Mouse (Mus musculus) midbrain, postnatal 0 days (tissue): ENCODE data around the gene Tubgcp2. TPM values are rescaled to one million over a fixed set of nuclear protein-coding genes. Genes with fewer than 3 reads are reported as not detected.

Experiments used
- ATAC-seq: fragments of 200-750 bp; cut with Nextera tagmentation; 2 replicates; pipeline ENCODE4 v1.8.0; 2017; ENCODE audit warnings: moderate number of reproducible peaks, mild to moderate bottlenecking, moderate TSS enrichment, moderate library complexity; ENCODE audit not compliant: low FRiP score
- DNase-seq: peaks from one replicate; pipeline ENCODE4 v3.0.0-alpha.2; 2015; ENCODE audit warnings: low spot score
- H3K27ac ChIP-seq: fragments of 300-500 bp; sonication (generic); 2 replicates; pipeline ENCODE4 v1.5.1; 2014; ENCODE audit warnings: low read depth, mild to moderate bottlenecking, low read length, mixed read lengths
- H3K27me3 ChIP-seq: fragments of 300-500 bp; sonication (generic); 2 replicates; pipeline ENCODE4 v1.6.1; 2014; ENCODE audit warnings: low read length, control low read depth, mixed read lengths; ENCODE audit not compliant: insufficient read depth
- H3K36me3 ChIP-seq: fragments of 300-500 bp; sonication (generic); 2 replicates; pipeline ENCODE4 v1.6.1; 2014; ENCODE audit warnings: low read length, control low read depth, mixed read lengths; ENCODE audit not compliant: insufficient read depth
- H3K4me1 ChIP-seq: fragments of 300-500 bp; sonication (generic); 2 replicates; pipeline ENCODE4 v1.6.1; 2014; ENCODE audit warnings: mild to moderate bottlenecking, control low read depth, antibody characterized with exemption, low read length, mixed read lengths; ENCODE audit not compliant: insufficient read depth
- H3K4me2 ChIP-seq: fragments of 300-500 bp; sonication (generic); 2 replicates; pipeline ENCODE4 v1.6.1; 2014; ENCODE audit warnings: low read depth, mild to moderate bottlenecking, low read length, mixed read lengths; ENCODE audit not compliant: poor library complexity, severe bottlenecking
- H3K4me3 ChIP-seq: fragments of 300-500 bp; sonication (generic); 2 replicates; pipeline ENCODE4 v1.5.1; 2014; ENCODE audit warnings: low read depth, mild to moderate bottlenecking, low read length, moderate library complexity
- H3K9ac ChIP-seq: fragments of 300-500 bp; sonication (generic); replicated peaks from 2 replicates; pipeline ENCODE4 v1.6.1; 2014; ENCODE audit warnings: mild to moderate bottlenecking, low read length, moderate library complexity, mixed read lengths; ENCODE audit not compliant: poor library complexity, severe bottlenecking
- H3K9me3 ChIP-seq: fragments of 300-500 bp; sonication (generic); 2 replicates; pipeline ENCODE4 v1.6.1; 2016; ENCODE audit warnings: low read length, control low read depth
- CTCF ChIP-seq: IDR thresholded peaks from 2 replicates; pipeline ENCODE4 v1.5.1; 2016; ENCODE audit warnings: antibody characterized with exemption, mild to moderate bottlenecking
- WGBS: fragments of 180-500 bp; shearing (Covaris S2); extraction: QIAGEN DNeasy Blood & Tissue Kit; methylation state at CpG from one replicate; pipeline ENCODE4 v1.1.7; 2014; 5-methylcytosine and 5-hydroxymethylcytosine counted together
- polyA plus RNA-seq: library from polyadenylated mRNA; unstranded; fragments of >200 nt; fragmentation: Nextera tagmentation; extraction: Ambion mirVana; gene quantifications from 2 replicates; pipeline ENCODE4 v1.2.1, GENCODE M21; 2015
- total RNA-seq: library from RNA; depleted of rRNA; stranded (reverse); fragments of >200 nt; gene quantifications from 2 replicates; pipeline ENCODE4 v1.2.3, GENCODE M21; 2014

Tubgcp2 gene
- total and polyA plus RNA-seq, 2 experiments from 2014 or later: 61.6 to 66.9 TPM

DNA sequence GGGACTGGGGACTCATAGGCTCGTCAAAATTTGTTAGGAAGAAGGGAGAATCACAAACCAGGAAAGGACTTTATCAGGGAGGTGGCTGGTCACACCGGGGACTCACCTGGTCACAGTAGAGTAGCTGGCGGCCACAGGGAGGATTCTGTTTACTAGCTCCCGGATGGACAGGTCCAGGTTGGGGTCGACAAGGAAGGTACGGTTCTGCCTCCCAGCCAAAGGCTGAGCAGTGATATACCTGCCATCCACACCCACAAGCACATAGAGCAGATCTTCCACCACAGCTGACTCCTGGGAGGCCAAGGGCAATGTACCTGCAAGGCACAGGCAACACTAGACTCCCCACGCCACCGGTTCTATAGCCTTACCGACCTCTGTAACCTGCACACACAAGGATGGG, 28.7 kb downstream of the Tubgcp2 start:
- H3K27me3 ChIP-seq: no peaks in the 10 kb centered on the region
- no peak overlapping the region for H3K9ac ChIP-seq
- ATAC-seq (no peak), DNase-seq (no peak)
- no peak for TF ChIP-seq CTCF
- H3K9me3 ChIP-seq: no peaks in the 10 kb centered on the region
- no peak overlapping the region for H3K27ac ChIP-seq
- H3K4me1 ChIP-seq: no peaks in the 10 kb centered on the region
- WGBS: 99% methylated on average over 9 of the region's 9 CpGs
- H3K4me2 ChIP-seq: no peak overlapping the region
- H3K4me3 ChIP-seq: no peak overlapping the region
- peaks cover 44% of the 10 kb centered on the region for H3K36me3 ChIP-seq

DNA sequence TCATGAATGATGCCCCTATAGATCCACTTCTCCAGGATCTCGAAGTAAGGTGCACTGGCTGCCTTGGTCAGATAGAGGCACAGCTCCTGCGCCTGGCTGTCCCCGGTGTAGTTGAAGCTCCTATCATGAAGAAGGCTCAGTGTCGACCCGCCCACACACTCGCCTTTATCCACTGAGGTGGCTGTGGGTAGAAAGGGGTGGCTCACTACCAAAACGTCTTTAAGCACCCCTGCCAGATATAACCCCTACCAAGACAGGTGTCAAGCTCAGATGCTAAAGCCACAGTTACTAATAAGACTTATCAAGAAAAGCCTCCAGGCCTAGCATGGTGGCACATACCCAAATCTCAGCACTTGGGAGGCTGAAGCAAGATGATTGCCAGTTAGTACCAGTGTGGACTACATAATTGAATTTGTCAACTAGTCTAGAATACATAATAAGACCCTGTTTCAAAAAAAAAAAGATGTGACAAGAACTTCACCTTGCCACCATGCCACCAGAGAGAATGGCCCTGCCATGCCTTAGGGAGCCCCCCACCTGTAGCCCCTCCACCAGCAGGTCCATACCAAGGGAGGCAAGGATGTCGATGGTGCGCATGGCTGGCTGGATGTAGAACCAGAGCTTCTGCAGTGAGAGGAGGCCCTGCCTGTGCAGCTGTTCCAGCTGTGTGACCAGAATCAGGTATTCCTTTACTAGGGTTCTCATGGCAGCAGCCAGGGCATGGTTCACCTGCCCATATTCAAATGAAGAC, 29.4 kb downstream of the Tubgcp2 start:
- DNase-seq (no peak), ATAC-seq (no peak)
- Histone ChIP-seq H3K9me3 (no peaks in the 10 kb centered on the region), H3K4me1 (no peaks in the 10 kb centered on the region), H3K4me2 (no peak overlapping the region), H3K27me3 (no peaks in the 10 kb centered on the region), H3K27ac (no peak overlapping the region), H3K9ac (no peak overlapping the region), H3K4me3 (no peak overlapping the region), H3K36me3 (peaks cover 44% of the 10 kb centered on the region)
- WGBS: 96% methylated on average over 9 of the region's 9 CpGs
- TF ChIP-seq CTCF: no peak

DNA sequence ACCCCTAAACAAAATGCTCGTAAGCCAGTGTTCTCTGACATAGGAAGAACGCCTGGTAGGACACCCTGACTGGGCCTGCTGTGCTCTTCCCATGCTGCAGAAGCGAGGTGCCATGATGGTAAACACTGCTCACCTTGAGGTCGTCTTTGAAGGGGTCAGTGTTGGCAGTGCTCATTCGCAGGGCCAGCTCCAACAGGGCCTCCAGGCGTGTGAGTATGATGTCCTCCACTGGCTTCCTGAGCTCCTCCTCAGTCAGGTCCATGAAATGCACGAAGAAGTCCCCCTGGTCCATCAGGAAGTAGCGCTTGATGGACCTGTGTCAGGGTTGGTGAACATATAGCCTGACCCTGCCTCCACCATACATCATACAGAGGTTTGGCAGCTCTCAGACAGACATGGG, 31.8 kb downstream of the Tubgcp2 start:
- no peak for TF ChIP-seq CTCF
- ATAC-seq (no peak), DNase-seq (no peak)
- Histone ChIP-seq H3K9ac (no peak overlapping the region), H3K27ac (no peak overlapping the region), H3K4me3 (no peak overlapping the region), H3K36me3 (peaks cover 55% of the 10 kb centered on the region), H3K4me1 (no peaks in the 10 kb centered on the region), H3K9me3 (no peaks in the 10 kb centered on the region), H3K4me2 (no peak overlapping the region), H3K27me3 (no peaks in the 10 kb centered on the region)
- WGBS: 95% methylated on average over 8 of the region's 8 CpGs

DNA sequence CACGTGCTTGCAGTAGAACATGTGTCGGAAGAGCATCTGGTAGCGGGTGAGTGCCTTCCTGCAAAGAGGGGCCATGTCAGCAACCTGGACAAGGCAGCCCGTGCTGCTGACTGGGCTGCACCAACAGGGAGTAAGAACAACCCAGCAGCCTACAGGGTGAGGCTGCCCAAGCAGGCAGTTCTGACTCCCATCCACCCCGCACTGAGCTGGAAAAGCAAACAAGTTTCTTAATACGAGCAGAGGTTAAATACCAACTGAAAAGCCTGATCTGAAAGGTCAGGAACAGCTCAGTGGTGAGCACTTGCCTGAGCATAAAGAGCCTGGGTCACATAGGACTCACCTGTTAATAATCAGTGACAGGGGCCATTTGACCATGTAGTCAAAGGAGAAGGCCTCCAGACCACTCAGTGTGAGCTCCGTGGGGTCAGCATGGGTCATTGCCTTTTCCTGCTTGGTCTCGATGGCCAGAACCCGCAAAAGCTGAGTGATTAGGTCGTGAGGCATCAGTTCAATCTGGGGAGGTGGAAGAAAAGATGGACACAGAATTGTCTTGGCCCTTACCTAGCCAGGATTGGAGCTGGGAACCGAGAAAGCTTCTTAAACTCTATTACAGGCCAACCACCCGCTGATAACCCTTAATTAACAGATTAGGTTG, 35.3 kb downstream of the Tubgcp2 start:
- Histone ChIP-seq H3K4me2 (no peak overlapping the region), H3K27me3 (no peaks in the 10 kb centered on the region), H3K4me1 (no peaks in the 10 kb centered on the region), H3K4me3 (no peak overlapping the region), H3K36me3 (peaks cover 65% of the 10 kb centered on the region), H3K27ac (no peak overlapping the region), H3K9me3 (no peaks in the 10 kb centered on the region), H3K9ac (no peak overlapping the region)
- WGBS: 53% methylated on average over 12 of the region's 12 CpGs
- no peak for DNase-seq
- no peak for ATAC-seq
- TF ChIP-seq CTCF: no peak

DNA sequence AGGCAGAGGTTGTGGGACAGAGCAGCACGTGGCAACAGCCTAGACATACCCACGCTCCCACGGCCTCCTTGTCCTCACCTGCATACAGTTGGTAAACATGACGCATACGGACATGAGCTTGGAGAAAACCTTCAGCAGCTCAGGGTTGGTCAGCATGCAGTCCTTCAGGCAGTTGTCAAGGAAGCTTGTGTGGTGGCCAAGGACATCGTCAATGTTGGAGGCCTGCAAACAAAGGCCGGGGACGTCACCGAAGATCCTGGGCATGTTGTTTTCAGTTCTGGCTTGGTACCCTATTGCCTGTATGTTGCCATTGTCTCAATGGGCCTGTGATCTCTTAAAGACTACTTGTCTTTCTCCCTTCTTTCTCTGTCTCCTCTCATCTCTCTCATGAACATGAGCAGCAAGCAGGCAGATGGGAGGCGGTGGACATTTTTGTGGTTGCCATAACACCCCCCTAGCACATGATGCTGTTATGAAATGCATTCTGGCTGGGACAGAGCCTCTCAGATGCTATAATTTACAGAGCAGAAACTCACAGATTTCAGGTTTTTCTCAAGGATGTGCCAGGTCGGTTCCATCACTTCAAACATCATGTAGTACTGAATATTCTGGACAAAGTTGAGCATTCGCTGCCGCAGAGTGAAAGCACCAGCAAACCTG, 37.6 kb downstream of the Tubgcp2 start:
- WGBS: 95% methylated on average over 13 of the region's 13 CpGs
- H3K4me2 ChIP-seq: no peak overlapping the region
- DNase-seq: no peak
- no peaks in the 10 kb centered on the region for H3K9me3 ChIP-seq
- H3K4me1 ChIP-seq: no peaks in the 10 kb centered on the region
- no peaks in the 10 kb centered on the region for H3K27me3 ChIP-seq
- H3K9ac ChIP-seq: no peak overlapping the region
- H3K27ac ChIP-seq: no peak overlapping the region
- peaks cover 50% of the 10 kb centered on the region for H3K36me3 ChIP-seq
- ATAC-seq: no peak
- no peak for TF ChIP-seq CTCF
- no peak overlapping the region for H3K4me3 ChIP-seq

DNA sequence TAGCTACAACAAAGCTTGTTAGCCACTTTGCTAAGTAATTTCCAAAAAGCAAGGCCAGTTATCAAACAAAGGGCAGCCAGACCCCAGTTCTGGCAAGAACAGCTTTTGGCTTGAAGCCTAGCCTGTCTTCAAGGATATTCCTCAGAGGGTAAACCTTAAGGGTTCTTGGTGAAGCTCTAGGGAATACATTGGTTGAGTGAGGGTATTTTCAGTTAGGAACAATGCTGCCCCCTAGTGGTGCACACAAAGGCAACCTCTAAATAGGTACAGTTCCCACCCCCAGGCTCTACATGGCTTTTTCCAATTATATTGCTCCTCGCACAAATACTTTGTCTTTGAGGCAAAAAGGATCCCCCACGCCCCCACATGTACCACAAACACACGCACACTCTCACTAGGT, 41.8 kb downstream of the Tubgcp2 start:
- no peak overlapping the region for H3K9ac ChIP-seq
- H3K4me3 ChIP-seq: no peak overlapping the region
- H3K4me2 ChIP-seq: no peak overlapping the region
- WGBS: 35% methylated on average over 3 of the region's 3 CpGs
- peaks cover 34% of the 10 kb centered on the region for H3K36me3 ChIP-seq
- peak; percentile 83 for TF ChIP-seq CTCF
- ATAC-seq (no peak), DNase-seq (peak; percentile 78)
- no peaks in the 10 kb centered on the region for H3K4me1 ChIP-seq
- H3K27me3 ChIP-seq: no peaks in the 10 kb centered on the region
- H3K9me3 ChIP-seq: no peaks in the 10 kb centered on the region
- H3K27ac ChIP-seq: no peak overlapping the region
